Mouse (Mus musculus) Patski (cell line): ENCODE data around the gene Strada. TPM values are rescaled to one million over a fixed set of nuclear protein-coding genes. Genes with fewer than 3 reads are reported as not detected.
A peak's percentile ranks its signal among the peaks of the same experiment; 100 is the strongest.
"Not testable (repeated sequence)": the region's sequence is repeated elsewhere in the genome, so short reads cannot be mapped to it uniquely, and the experiment has no call there.

ENCODE experiments used
- ATAC-seq: fragments of 100-300 bp; one replicate; pipeline ENCODE4 v1.8.0; 2021
- CTCF ChIA-PET: fragments of 350-600 bp; sonication (Branson Sonifier 250); formaldehyde crosslinking; loops from one replicate; lab custom pipeline; 2022; ENCODE audit warnings: inconsistent platforms; lab: Charles Lee
- POLR2A ChIA-PET: fragments of 350-600 bp; sonication (Branson Sonifier 250); formaldehyde crosslinking; loops from one replicate; lab custom pipeline; 2022; ENCODE audit warnings: antibody characterized with exemption, inconsistent platforms; lab: Charles Lee
- DNase-seq: peaks from one replicate; pipeline ENCODE4 v3.0.0-alpha.2; 2011; ENCODE audit warnings: low read depth, low spot score
- H3K27me3 ChIP-seq: fragments of 371-371 bp; one replicate; pipeline ENCODE4 v1.5.1; 2021
- CTCF ChIP-seq: fragments of 100-300 bp; IDR thresholded peaks from one replicate; pipeline ENCODE4 v1.5.1; 2021
- in situ Hi-C: fragments of 300-500 bp; cut with MboI; formaldehyde crosslinking; loops from 3 replicates; pipeline ENCODE4 v1.11.1; 2018; ENCODE audit warnings: low pct_unique_long_range_greater_than_20kb, mixed read lengths
- polyA plus RNA-seq: library from polyadenylated mRNA; unstranded; gene quantifications from one replicate; pipeline ENCODE4 v1.2.3, GENCODE M21; 2021

The Strada gene
- polyA plus RNA-seq, 1 experiment from 2014 or later: 23.3 TPM

- ATAC-seq (no peak), DNase-seq (no peak)
- no peaks in the 10 kb centered on the region for H3K27me3 ChIP-seq
- no peak for TF ChIP-seq CTCF
- CTCF ChIA-PET: no interaction called here
- in situ Hi-C loops: no loop called here
- POLR2A ChIA-PET: interaction anchor here (0.6 to 0.8 kb wide), 2 partner anchors 10 to 109 kb away, joined by 3 to 4 read pairs; no protein-coding TSS in a partner anchor
These were observed 438 bp downstream of the Strada start for GRCm38 (mm10) chr11:106201337-106202122.

- no peaks in the 10 kb centered on the region for H3K27me3 ChIP-seq
- ChIA-PET CTCF (no interaction called here), POLR2A (no interaction called here)
- DNase-seq: no peak
- in situ Hi-C loops: no loop called here
- no peak for TF ChIP-seq CTCF
- ATAC-seq: no peak
These were observed 1.2 kb downstream of the Strada start for GRCm38 (mm10) chr11:106200756-106201155.

GRCm38 (mm10) chr11:106199997-106200396 is 2.0 kb downstream of the Strada start:
- CTCF ChIA-PET, DNase-seq, POLR2A ChIA-PET, in situ Hi-C loops, H3K27me3 ChIP-seq, ATAC-seq: not testable (repeated sequence)

GRCm38 (mm10) chr11:106198277-106198676 is 3.7 kb downstream of the Strada start:
- ATAC-seq: no peak
- in situ Hi-C loops: no loop called here
- DNase-seq: no peak
- TF ChIP-seq CTCF: no peak
- H3K27me3 ChIP-seq: no peaks in the 10 kb centered on the region
- ChIA-PET CTCF (no interaction called here), POLR2A (no interaction called here)

- H3K27me3 ChIP-seq: no peaks in the 10 kb centered on the region
- in situ Hi-C loops: no loop called here
- CTCF ChIA-PET: interaction anchor here (1.2 kb wide), 1 partner anchor 12 kb away, joined by 6 read pairs; no protein-coding TSS in a partner anchor
- POLR2A ChIA-PET: interaction anchor here (1.0 kb wide), 1 partner anchor 13 kb away, joined by 5 read pairs; no protein-coding TSS in a partner anchor
- no peak for ATAC-seq
- no peak for DNase-seq
- no peak for TF ChIP-seq CTCF
These were observed 6.6 kb downstream of the Strada start for GRCm38 (mm10) chr11:106195341-106195740.

GRCm38 (mm10) chr11:106194891-106195290 is 7.1 kb downstream of the Strada start:
- ATAC-seq (no peak), DNase-seq (no peak)
- ChIA-PET POLR2A (interaction anchor here (1.0 to 1.9 kb wide), 2 partner anchors 13 to 46 kb away, joined by 5 to 6 read pairs; no protein-coding TSS in a partner anchor), CTCF (interaction anchor here (1.3 kb wide), 1 partner anchor 13 kb away, joined by 5 read pairs; no protein-coding TSS in a partner anchor)
- no peak for TF ChIP-seq CTCF
- H3K27me3 ChIP-seq: no peaks in the 10 kb centered on the region
- in situ Hi-C loops: no loop called here

GRCm38 (mm10) chr11:106194155-106194541 is 7.8 kb downstream of the Strada start:
- no peak for TF ChIP-seq CTCF
- POLR2A ChIA-PET: interaction anchor here (1.0 to 1.9 kb wide), 2 partner anchors 33 to 46 kb away, joined by 3 to 6 read pairs; no protein-coding TSS in a partner anchor
- no peaks in the 10 kb centered on the region for H3K27me3 ChIP-seq
- ATAC-seq (no peak), DNase-seq (no peak)
- CTCF ChIA-PET: interaction anchor here (1.2 to 1.7 kb wide), 3 partner anchors 12 to 16 kb away, joined by 3 to 5 read pairs (median 4); no protein-coding TSS in a partner anchor
- in situ Hi-C loops: no loop called here

- POLR2A ChIA-PET: interaction anchor here (1.0 to 1.9 kb wide), 2 partner anchors 32 to 45 kb away, joined by 3 to 6 read pairs; no protein-coding TSS in a partner anchor
- TF ChIP-seq CTCF: no peak
These were observed 8.4 kb downstream of the Strada start for GRCm38 (mm10) chr11:106193371-106194154.

GRCm38 (mm10) chr11:106192657-106193370 is 9.2 kb downstream of the Strada start:
- DNase-seq (no peak), ATAC-seq (peak; percentile 52)
- in situ Hi-C loops: no loop called here
- ChIA-PET CTCF (interaction anchor here (1.2 to 1.7 kb wide), 2 partner anchors 10 to 14 kb away, joined by 3 to 4 read pairs; no protein-coding TSS in a partner anchor), POLR2A (interaction anchor here (1.1 kb wide), 1 partner anchor 17 kb away, joined by 3 read pairs; no protein-coding TSS in a partner anchor)
- TF ChIP-seq CTCF: no peak
- no peaks in the 10 kb centered on the region for H3K27me3 ChIP-seq

More at GRCm38 (mm10) chr11:106193371-106194154, 8.4 kb downstream of the Strada start:
- ATAC-seq (peak; percentile 94), DNase-seq (peak; percentile 87)
- in situ Hi-C loops: no loop called here
- H3K27me3 ChIP-seq: no peaks in the 10 kb centered on the region
- CTCF ChIA-PET: interaction anchor here (1.2 to 1.7 kb wide), 4 partner anchors 9 to 15 kb away, joined by 3 to 5 read pairs (median 4); no protein-coding TSS in a partner anchor
